Mouse (Mus musculus) MEL (cell line): Measurements from ENCODE around the gene Tspan9. TPM values are rescaled to one million over a fixed set of nuclear protein-coding genes. Genes with fewer than 3 reads are reported as not detected.

Experiments used
- DNase-seq: peaks from one replicate; pipeline ENCODE4 v3.0.0; 2011; ENCODE audit warnings: low read depth, low spot score
- H3K27ac ChIP-seq: 2 replicates; pipeline ENCODE4 v1.5.1; 2012; ENCODE audit warnings: low read depth, mild to moderate bottlenecking, control low read depth, low read length, moderate library complexity; ENCODE audit not compliant: control insufficient read depth
- H3K27me3 ChIP-seq, 2 experiments: fragments of 150-350 bp in 1 of 2; sonication (generic) in 1 of 2; 2 replicates each; pipeline ENCODE4 v1.6.1; 2012; ENCODE audit warnings: low read length in 2 of 2, mild to moderate bottlenecking in 2 of 2, improper control_type of control experiment in 1 of 2, moderate library complexity in 1 of 2; ENCODE audit not compliant: insufficient read depth in 2 of 2, control insufficient read depth in 1 of 2
- H3K36me3 ChIP-seq, 2 experiments: 2 replicates each; pipeline ENCODE4 v1.6.1; 2012 to 2014; ENCODE audit warnings: low read length in 2 of 2, improper control_type of control experiment in 1 of 2, inconsistent platforms in 1 of 2, mild to moderate bottlenecking in 1 of 2; ENCODE audit not compliant: insufficient read depth in 2 of 2, control insufficient read depth in 1 of 2
- H3K4me1 ChIP-seq, 2 experiments: fragments of 150-350 bp in 1 of 2; sonication (generic) in 1 of 2; 2 replicates each; pipeline ENCODE4 v1.6.1; 2012; ENCODE audit warnings: low read length in 2 of 2, improper control_type of control experiment in 1 of 2, mild to moderate bottlenecking in 1 of 2; ENCODE audit not compliant: insufficient read depth in 2 of 2, control insufficient read depth in 1 of 2
- H3K4me3 ChIP-seq, 2 experiments: fragments of 150-350 bp in 1 of 2; sonication (generic) in 1 of 2; 2 replicates each; pipeline ENCODE4 v1.5.1; 2012; ENCODE audit warnings: low read depth in 2 of 2, low read length in 2 of 2, mild to moderate bottlenecking in 2 of 2, moderate library complexity in 2 of 2, control low read depth in 1 of 2, improper control_type of control experiment in 1 of 2; ENCODE audit not compliant: control insufficient read depth in 1 of 2, insufficient read depth in 1 of 2
- H3K79me2 ChIP-seq: 2 replicates; pipeline ENCODE4 v1.6.1; 2012; ENCODE audit warnings: mild to moderate bottlenecking, low read length, moderate library complexity; ENCODE audit not compliant: control insufficient read depth, poor library complexity, insufficient read depth
- H3K9ac ChIP-seq: 2 replicates; pipeline ENCODE4 v1.6.1; 2012; ENCODE audit warnings: low read depth, mild to moderate bottlenecking, control low read depth, low read length, moderate library complexity; ENCODE audit not compliant: control insufficient read depth, poor library complexity, severe bottlenecking
- H3K9me3 ChIP-seq: fragments of 150-350 bp; sonication (generic); replicated peaks from 2 replicates; pipeline ENCODE4 v1.6.1; 2012; ENCODE audit warnings: mild to moderate bottlenecking, low read length, improper control_type of control experiment, moderate library complexity; ENCODE audit not compliant: insufficient read depth
- CHD2 ChIP-seq: IDR thresholded peaks from 2 replicates; pipeline ENCODE4 v1.6.1; 2011; ENCODE audit warnings: low read length, improper control_type of control experiment
- GABPA ChIP-seq: IDR thresholded peaks from 2 replicates; pipeline ENCODE4 v1.6.1; 2012; ENCODE audit warnings: low read depth, mild to moderate bottlenecking, inconsistent platforms, low read length, improper control_type of control experiment, moderate library complexity
- HCFC1 ChIP-seq: IDR thresholded peaks from 2 replicates; pipeline ENCODE4 v1.6.1; 2012; ENCODE audit warnings: low read depth, mild to moderate bottlenecking, inconsistent platforms, low read length, improper control_type of control experiment, moderate library complexity
- MAX ChIP-seq: IDR thresholded peaks from 2 replicates; pipeline ENCODE4 v1.6.1; 2011; ENCODE audit warnings: low read length, improper control_type of control experiment
- MAZ ChIP-seq: IDR thresholded peaks from 2 replicates; pipeline ENCODE4 v1.6.1; 2012; ENCODE audit warnings: low read depth, mild to moderate bottlenecking, inconsistent platforms, low read length, improper control_type of control experiment
- MYB ChIP-seq: IDR thresholded peaks from 2 replicates; pipeline ENCODE4 v1.6.1; 2011; ENCODE audit warnings: mild to moderate bottlenecking, low read depth, low read length, improper control_type of control experiment
- RAD21 ChIP-seq: IDR thresholded peaks from 2 replicates; pipeline ENCODE4 v1.6.1; 2011; ENCODE audit warnings: mild to moderate bottlenecking, low read depth, low read length, improper control_type of control experiment
- RCOR1 ChIP-seq: IDR thresholded peaks from 2 replicates; pipeline ENCODE4 v1.6.1; 2012; ENCODE audit warnings: low read depth, mild to moderate bottlenecking, inconsistent platforms, low read length, improper control_type of control experiment
- SIN3A ChIP-seq: IDR thresholded peaks from 2 replicates; pipeline ENCODE4 v1.6.1; 2012; ENCODE audit warnings: low read length, improper control_type of control experiment, inconsistent platforms
- SMC3 ChIP-seq: IDR thresholded peaks from 2 replicates; pipeline ENCODE4 v1.6.1; 2011; ENCODE audit warnings: low read depth, low read length, improper control_type of control experiment
- TAL1 ChIP-seq: IDR thresholded peaks from 2 replicates; pipeline ENCODE4 v1.6.1; 2012; ENCODE audit warnings: mild to moderate bottlenecking, inconsistent platforms, low read length, moderate library complexity, mixed read lengths
- TBP ChIP-seq: IDR thresholded peaks from 2 replicates; pipeline ENCODE4 v1.8.0; 2011; ENCODE audit warnings: low read depth, low read length, improper control_type of control experiment
- USF2 ChIP-seq, 2 experiments: IDR thresholded peaks; 2 replicates each; pipeline ENCODE4 v1.6.1; 2011 to 2012; ENCODE audit warnings: improper control_type of control experiment in 2 of 2, low read length in 2 of 2, borderline replicate concordance in 1 of 2, inconsistent platforms in 1 of 2, low read depth in 1 of 2, mild to moderate bottlenecking in 1 of 2; ENCODE audit not compliant: insufficient read depth in 1 of 2
- ZKSCAN1 ChIP-seq: IDR thresholded peaks from 2 replicates; pipeline ENCODE4 v1.6.1; 2012; ENCODE audit warnings: low read depth, mild to moderate bottlenecking, inconsistent platforms, low read length, improper control_type of control experiment, moderate library complexity
- polyA plus RNA-seq, 2 experiments: library from polyadenylated mRNA; stranded (reverse) in 1 of 2; unstranded in 1 of 2; fragments of >175 nt in 1 of 2; fragments of >200 nt in 1 of 2; gene quantifications; 2 replicates each; pipeline versions ENCODE4 v1.2.1 to v1.2.4; 2012; ENCODE audit warnings: low replicate concordance in 2 of 2, low read depth in 1 of 2; ENCODE audit not compliant: insufficient read length in 2 of 2, insufficient read depth in 1 of 2, missing spikeins in 1 of 2
- total RNA-seq: library from RNA; depleted of rRNA; stranded (reverse); fragments of 300-350 nt; gene quantifications from 2 replicates; pipeline ENCODE4 v1.2.3, GENCODE M21; 2012

Gene Tspan9
- total and polyA plus RNA-seq, 3 experiments = 0.08 to 3.4 TPM; not detected in 1

- TF ChIP-seq TBP (no peak), TAL1 (no peak), SIN3A (no peak), GABPA (no peak), CHD2 (no peak), USF2 (IDR thresholded peaks at IDR 0.05; ENCODE audit: borderline replicate concordance in 1 of 2, insufficient read depth in 1 of 2, low read depth in 1 of 2, low read length in 2 of 2) (no peak), RCOR1 (no peak), MAX (no peak)
- H3K27me3 ChIP-seq = no peaks in the 10 kb centered on the region
- no peaks in the 10 kb centered on the region for H3K36me3 ChIP-seq
- H3K9me3 ChIP-seq = no peaks in the 10 kb centered on the region
- DNase-seq = no peak
- no peaks in the 10 kb centered on the region for H3K4me1 ChIP-seq
- no peak overlapping the region for H3K9ac ChIP-seq
- no peaks in the 10 kb centered on the region for H3K79me2 ChIP-seq
- no peak overlapping the region for H3K4me3 ChIP-seq
- H3K27ac ChIP-seq = no peak overlapping the region
Observed at GRCm38 (mm10) chr6:128021106-128021930, 122.1 kb downstream of the Tspan9 start.

- TF ChIP-seq MAZ = no peak
- no peak for TF ChIP-seq RAD21
- TF ChIP-seq USF2 (IDR thresholded peaks at IDR 0.05; ENCODE audit: borderline replicate concordance in 1 of 2, insufficient read depth in 1 of 2, low read depth in 1 of 2, low read length in 2 of 2) = no peak
- no peak for TF ChIP-seq SMC3
- TF ChIP-seq HCFC1 = no peak
- no peak for TF ChIP-seq CHD2
- TF ChIP-seq MYB = no peak
- no peak for TF ChIP-seq ZKSCAN1
- H3K27me3 ChIP-seq = no peaks in the 10 kb centered on the region
- H3K79me2 ChIP-seq = no peaks in the 10 kb centered on the region
- no peak for DNase-seq
- no peak overlapping the region for H3K9ac ChIP-seq
- H3K27ac ChIP-seq = no peak overlapping the region
- no peaks in the 10 kb centered on the region for H3K36me3 ChIP-seq
- H3K4me3 ChIP-seq = no peak overlapping the region
- H3K9me3 ChIP-seq = no peaks in the 10 kb centered on the region
- H3K4me1 ChIP-seq = no peaks in the 10 kb centered on the region
Observed at GRCm38 (mm10) chr6:128020521-128021057, 122.8 kb downstream of the Tspan9 start.
